Mouse (Mus musculus): ENCODE data around the gene Cacna2d1. TPM values are rescaled to one million over a fixed set of nuclear protein-coding genes. Genes with fewer than 3 reads are reported as not detected.

Gene Cacna2d1
- total RNA-seq, 2 experiments from 2014 or later: 85.7 to 140 TPM

- DNase-seq (ENCODE audit: low spot score in 2 of 2): no peak
These were observed 44.7 kb downstream of the Cacna2d1 start for GRCm38 (mm10) chr5:15979225-15979624.

- no peak for DNase-seq (ENCODE audit: low spot score in 2 of 2)
These were observed 48.1 kb downstream of the Cacna2d1 start for GRCm38 (mm10) chr5:15982573-15982972.

- DNase-seq (ENCODE audit: low spot score in 2 of 2): no peak
These were observed 48.9 kb downstream of the Cacna2d1 start for GRCm38 (mm10) chr5:15983354-15983753.

GRCm38 (mm10) chr5:15985228-15985858 lies 50.9 kb downstream of the Cacna2d1 start:
- DNase-seq (ENCODE audit: low spot score in 2 of 2): no peak

- no peak for DNase-seq (ENCODE audit: low spot score in 2 of 2)
These were observed 51.4 kb downstream of the Cacna2d1 start for GRCm38 (mm10) chr5:15985901-15986300.

- no peak for DNase-seq (ENCODE audit: low spot score in 2 of 2)
These were observed 57.1 kb downstream of the Cacna2d1 start for GRCm38 (mm10) chr5:15991428-15992139.

GRCm38 (mm10) chr5:15993252-15993944 lies 58.9 kb downstream of the Cacna2d1 start:
- DNase-seq (ENCODE audit: low spot score in 2 of 2): no peak

GRCm38 (mm10) chr5:15997190-15997589 lies 62.7 kb downstream of the Cacna2d1 start:
- DNase-seq (ENCODE audit: low spot score in 2 of 2): no peak

GRCm38 (mm10) chr5:15997769-15998168 lies 63.3 kb downstream of the Cacna2d1 start:
- no peak for DNase-seq (ENCODE audit: low spot score in 2 of 2)

- DNase-seq (ENCODE audit: low spot score in 2 of 2): no peak
These were observed 66.4 kb downstream of the Cacna2d1 start for GRCm38 (mm10) chr5:16000917-16001316.

GRCm38 (mm10) chr5:16002431-16003063 lies 68.1 kb downstream of the Cacna2d1 start:
- no peak for DNase-seq (ENCODE audit: low spot score in 2 of 2)

GRCm38 (mm10) chr5:16004305-16004704 lies 69.8 kb downstream of the Cacna2d1 start:
- no peak for DNase-seq (ENCODE audit: low spot score in 2 of 2)

- no peak for DNase-seq (ENCODE audit: low spot score in 2 of 2)
These were observed 72.5 kb downstream of the Cacna2d1 start for GRCm38 (mm10) chr5:16006964-16007363.

GRCm38 (mm10) chr5:16013649-16014048 lies 79.2 kb downstream of the Cacna2d1 start:
- DNase-seq (ENCODE audit: low spot score in 2 of 2): no peak

- no peak for DNase-seq (ENCODE audit: low spot score in 2 of 2)
These were observed 79.9 kb downstream of the Cacna2d1 start for GRCm38 (mm10) chr5:16014392-16014791.

GRCm38 (mm10) chr5:16024626-16025417 lies 90.3 kb downstream of the Cacna2d1 start:
- no peak for DNase-seq (ENCODE audit: low spot score in 2 of 2)

GRCm38 (mm10) chr5:16028881-16029280 lies 94.4 kb downstream of the Cacna2d1 start:
- DNase-seq (ENCODE audit: low spot score in 2 of 2): no peak

GRCm38 (mm10) chr5:16029481-16029880 lies 95.0 kb downstream of the Cacna2d1 start:
- DNase-seq (ENCODE audit: low spot score in 2 of 2): no peak

GRCm38 (mm10) chr5:16033569-16033968 lies 99.1 kb downstream of the Cacna2d1 start:
- DNase-seq (ENCODE audit: low spot score in 2 of 2): no peak

- no peak for DNase-seq (ENCODE audit: low spot score in 2 of 2)
These were observed 100.8 kb downstream of the Cacna2d1 start for GRCm38 (mm10) chr5:16035259-16035658.
